Mouse (Mus musculus) hindlimb bud, embryonic 11.5 days (tissue): ENCODE data around the gene Tnni3k.

Experiments used
- DNase-seq: peaks from one replicate; pipeline ENCODE4 v3.0.0-alpha.2; 2012; ENCODE audit warnings: low read depth, low spot score; ENCODE audit errors: extremely low spot score

The Tnni3k gene

DNA sequence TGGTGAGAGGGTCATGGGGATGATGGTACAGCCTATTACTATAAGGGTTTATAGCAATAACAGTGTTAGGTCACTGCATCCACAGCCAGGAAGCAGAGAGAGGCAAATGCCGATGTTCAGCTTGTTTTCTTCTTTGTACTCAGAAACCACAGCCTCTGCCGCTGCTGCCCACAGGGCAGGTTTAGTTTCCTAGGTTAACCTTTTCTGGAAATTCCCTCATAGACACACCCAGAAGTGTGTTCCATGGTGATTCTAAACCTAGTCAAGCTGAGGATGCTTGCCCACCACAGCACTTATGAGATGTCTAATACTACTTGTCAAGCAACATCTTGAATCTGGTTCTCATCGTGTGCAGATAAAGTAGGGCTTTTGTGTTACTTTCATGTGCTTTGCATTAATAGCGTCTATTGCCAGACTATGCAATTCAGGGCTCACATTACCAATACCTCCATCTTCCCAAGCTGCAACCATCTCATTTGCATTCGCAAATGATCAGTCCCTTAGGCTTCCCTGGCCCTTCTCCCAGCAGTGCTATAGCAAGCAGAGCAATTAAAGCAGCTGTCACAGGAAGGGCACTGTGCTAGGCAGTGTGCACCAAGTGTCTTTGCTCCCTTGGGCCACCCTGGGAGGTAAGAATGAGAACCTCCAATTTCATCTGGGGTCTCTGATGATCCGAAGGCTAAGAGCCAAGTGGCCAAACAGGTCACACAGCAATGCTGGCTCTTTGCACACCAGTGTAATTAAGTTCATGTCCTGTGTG is 276.2 kb downstream of the Tnni3k start:
- no peak for DNase-seq

DNA sequence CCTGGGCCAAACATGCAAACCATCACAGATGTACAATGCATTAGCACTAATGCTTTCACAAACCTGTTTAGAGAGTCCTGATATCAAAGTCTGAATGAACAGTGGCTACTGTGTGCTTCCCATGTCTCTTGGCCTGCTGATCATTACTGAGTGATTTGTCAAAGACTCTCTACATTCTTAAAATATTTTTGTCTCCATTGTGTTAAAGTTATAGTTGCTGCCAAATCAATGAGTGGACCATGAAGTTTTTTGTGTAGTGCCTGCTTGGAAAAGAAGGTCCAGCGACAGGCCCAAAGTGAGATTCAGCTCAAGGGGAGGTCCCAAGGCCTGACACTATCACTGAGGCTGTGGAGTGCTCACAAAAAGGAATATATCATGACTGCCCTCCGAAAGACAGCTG is 283.6 kb downstream of the Tnni3k start:
- no peak for DNase-seq

DNA sequence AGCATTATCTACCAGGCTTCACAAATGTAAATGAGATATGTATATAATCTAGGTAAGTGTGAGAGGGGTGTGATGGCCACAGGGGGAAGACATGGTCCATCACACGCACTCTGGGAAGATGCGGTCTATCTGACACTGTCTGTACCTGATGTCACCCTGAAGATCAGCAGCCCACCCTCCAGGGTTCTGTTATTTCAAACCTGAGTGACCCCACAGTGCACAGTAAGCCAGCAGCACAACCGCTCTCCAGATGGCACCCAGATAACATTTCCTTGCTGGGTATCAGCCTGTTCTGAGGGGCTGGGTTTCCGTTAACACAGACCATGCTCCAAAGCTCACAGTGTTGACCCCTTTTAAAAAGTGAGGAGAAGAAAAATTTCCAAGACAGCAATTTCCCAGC is 288.9 kb downstream of the Tnni3k start:
- DNase-seq = no peak

DNA sequence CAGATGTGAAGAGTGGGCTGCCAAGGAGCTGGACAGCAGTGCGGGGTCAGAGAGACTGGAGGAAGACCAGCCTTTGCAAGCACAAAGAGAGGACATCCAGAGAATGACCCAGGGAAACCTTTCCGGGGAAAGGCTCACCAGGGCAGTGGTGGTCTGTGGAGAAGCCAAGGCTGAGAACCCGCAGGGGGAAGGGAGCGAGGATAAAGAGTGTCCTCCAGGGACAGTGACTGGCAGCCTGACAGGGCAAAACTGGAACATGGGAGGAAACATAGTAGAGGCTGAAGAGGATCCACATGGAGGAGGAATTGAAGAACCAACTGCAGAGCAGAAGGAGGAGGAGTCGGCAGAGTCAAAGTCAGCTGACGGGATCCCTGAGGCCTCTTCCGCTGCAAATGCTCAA is 291.1 kb downstream of the Tnni3k start:
- DNase-seq = no peak

DNA sequence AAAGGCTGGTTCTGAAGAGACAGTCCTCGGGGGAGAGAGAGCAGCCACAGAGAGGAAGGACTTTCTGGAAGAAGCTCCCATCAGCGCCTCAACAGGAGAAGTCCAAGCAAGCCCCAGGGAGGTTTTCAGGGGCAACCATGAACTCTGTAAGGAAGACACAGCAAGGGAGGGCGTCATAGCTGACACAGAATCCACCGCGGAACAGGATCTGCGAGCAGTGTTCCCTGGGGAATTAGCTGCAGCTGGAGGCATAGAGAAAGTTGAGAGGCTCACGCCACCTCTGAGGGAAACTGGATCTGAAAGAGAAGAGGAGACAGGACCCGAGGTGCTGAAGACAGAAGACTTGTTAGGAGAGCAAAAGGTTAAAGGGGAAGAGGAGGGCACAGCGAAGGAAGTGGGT is 291.8 kb downstream of the Tnni3k start:
- DNase-seq = no peak

DNA sequence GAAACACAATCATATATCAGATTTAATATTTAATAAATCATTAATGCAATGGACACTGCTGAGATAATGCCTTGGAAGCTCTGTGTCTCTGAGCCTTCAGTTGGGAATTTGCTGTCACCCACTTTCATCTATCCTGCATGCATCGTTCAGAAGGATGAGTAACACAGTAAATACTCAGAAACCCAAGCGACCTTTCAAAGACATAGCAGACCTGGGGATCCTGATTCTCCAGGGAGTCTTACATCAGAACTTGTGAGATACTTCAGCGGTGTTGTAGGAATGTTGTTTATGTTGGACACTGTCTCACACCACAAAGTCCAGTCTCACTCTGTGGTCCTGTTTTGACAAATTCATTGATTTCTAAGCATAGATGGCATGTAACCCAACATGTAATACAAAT is 294.1 kb downstream of the Tnni3k start:
- no peak for DNase-seq

DNA sequence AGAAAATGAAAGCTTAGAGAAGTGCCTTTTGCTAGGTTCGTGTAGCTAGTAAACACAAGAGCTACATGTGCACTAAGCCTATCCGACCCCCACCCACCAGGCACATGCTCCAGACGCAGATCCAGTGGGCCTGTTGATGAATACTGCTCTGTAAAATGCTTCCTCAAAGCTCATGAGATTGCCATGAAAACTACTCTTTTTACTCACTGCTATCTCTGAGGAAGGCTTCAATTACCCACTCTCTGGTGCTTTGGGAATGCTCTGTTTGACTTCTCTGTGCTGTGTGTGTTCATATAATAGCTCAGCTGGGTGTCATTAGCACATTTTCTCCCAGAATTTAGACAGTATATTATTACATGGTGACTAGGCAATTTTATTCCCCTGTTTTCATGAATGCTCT is 297.1 kb downstream of the Tnni3k start:
- no peak for DNase-seq

DNA sequence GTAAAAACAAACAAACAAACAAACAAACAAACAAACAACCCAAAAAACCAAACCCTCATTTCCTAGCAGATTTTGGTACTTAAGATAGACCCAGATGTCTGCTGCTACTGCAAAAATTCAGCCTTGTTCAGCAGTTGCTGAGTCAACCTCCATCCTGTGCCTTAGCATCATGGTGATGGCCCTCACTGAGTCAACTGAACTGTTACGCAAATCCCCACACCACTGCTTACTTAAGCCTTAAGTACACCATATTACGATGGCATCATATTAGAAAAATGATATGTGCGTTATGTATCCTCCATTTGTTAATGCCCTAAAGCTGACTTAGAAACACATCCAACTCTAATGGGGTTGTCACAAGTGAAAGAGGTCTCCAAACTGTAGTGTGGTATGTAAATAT is 300.0 kb downstream of the Tnni3k start:
- no peak for DNase-seq

DNA sequence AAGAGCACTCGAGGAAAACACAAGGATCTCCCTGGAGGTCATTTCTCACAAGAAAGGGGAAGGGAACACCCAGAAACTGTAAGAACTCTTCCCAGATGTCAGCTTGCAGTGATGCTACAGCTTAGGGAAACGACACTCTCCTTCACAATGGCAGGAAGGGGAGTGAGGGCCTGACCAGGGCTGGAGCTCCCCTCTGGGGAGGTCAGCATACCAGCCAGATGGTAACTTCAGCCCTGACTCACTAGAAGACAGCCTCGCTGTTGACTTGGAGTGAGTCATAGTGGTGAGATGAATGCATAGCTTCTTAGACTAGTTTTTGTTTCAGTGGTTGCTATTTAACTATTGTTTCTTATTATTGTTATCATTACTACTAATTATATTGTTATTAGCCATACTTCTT is 300.7 kb downstream of the Tnni3k start:
- no peak for DNase-seq

DNA sequence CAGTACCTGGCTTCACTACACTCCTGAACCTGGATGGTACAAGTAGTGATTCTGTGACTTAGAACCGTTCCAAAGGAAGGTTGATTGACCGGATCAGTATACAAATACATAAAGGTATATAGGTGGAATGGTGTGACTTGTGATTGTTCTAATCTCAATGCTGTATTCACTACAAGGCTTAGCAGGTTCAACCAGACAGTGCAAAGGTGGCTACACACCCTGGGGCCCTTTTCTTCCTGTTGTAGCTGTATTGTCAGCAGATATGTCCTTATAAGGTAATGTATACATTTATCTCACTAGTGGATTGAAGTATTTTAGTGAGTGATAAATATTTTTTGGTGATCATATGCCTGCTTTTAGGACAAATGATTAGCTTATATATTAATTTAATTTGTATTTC is 310.9 kb downstream of the Tnni3k start:
- DNase-seq = no peak

DNA sequence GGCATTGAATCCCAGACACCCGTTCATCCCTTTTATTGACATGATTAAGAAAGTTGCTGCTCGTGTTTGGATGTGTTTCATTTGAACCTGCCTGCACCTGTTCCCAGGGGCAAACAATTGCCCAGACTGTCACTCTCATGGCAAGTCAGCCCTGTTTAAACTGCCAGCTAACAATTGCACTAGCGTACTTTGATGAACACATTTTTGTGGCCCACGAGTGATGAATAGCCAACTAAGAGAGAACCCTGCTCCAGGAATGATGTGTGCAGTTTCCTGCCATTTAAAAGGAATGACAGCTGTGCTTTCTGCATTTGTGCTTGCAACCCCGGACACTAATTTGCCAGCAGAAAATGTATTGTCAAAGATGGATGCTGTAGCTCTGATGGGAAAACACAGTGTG is 312.3 kb downstream of the Tnni3k start:
- DNase-seq = no peak

DNA sequence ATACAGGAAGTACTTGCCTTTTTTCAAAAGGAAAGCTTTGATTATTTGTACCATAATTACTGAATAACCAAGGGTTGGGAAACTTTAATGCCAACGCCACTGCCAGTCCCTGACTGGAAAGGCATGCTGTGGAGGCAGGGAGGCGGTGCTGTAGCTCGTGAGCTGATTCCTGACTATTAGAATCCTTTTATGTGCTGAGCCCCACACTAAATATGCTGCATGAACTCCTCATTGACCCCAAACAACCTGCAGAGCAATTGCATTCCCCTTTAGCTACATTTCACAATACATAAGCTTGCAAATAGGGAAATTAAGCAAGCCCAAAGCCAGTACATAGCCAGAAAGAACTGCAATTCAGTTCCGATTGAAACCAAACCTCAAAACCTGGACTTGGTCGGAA is 313.7 kb downstream of the Tnni3k start:
- DNase-seq = no peak
